Mouse (Mus musculus): Measurements from ENCODE around the gene Klf12. TPM values are rescaled to one million over a fixed set of nuclear protein-coding genes. Genes with fewer than 3 reads are reported as not detected.

Klf12 gene
- total and polyA plus RNA-seq, 2 experiments from 2014 or later = 26.7 to 61.1 TPM

DNA sequence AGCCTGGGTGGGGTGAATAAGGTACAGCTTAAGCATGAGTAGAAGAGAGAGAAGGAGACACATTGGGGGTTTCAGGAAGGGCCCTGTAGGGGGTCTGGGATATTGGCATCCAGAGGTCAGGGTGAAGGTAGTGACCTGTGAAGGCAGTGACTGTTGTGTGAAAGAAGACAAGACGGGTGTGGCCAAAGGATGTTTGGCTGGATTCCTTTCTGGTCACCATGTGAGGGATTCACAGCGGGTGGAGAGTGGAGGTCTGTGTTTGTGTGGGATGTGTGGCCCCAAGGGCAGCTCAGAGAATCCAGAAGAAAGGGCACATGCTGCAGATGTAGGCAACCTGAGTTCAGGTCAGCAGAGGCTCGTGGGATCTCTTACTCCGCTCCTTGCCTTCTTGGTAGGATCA lies 29.6 kb upstream of the Klf12 start:
- TF ChIP-seq CTCF (IDR thresholded peaks at IDR 0.05) = no peak
- H3K4me1 ChIP-seq (ENCODE audit: insufficient read depth, low read length) = no peaks in the 10 kb centered on the region
- no peak overlapping the region for H3K9ac ChIP-seq (replicated peaks; ENCODE audit: low read length, poor library complexity, severe bottlenecking)
- H3K4me3 ChIP-seq (ENCODE audit: low read depth, low read length) = no peak overlapping the region
- H3K27me3 ChIP-seq (ENCODE audit: insufficient read depth, low read length) = no peaks in the 10 kb centered on the region
- ATAC-seq (ENCODE audit: low FRiP score) (no peak), DNase-seq (ENCODE audit: low spot score) (no peak)
- no peak overlapping the region for H3K4me2 ChIP-seq (ENCODE audit: low read depth, low read length, poor library complexity, severe bottlenecking)
- 65% methylated on average over 4 of the region's 4 CpGs for WGBS
- no peak overlapping the region for H3K27ac ChIP-seq (ENCODE audit: low read depth, low read length)
- H3K36me3 ChIP-seq (ENCODE audit: insufficient read depth, low read length) = no peaks in the 10 kb centered on the region
- no peaks in the 10 kb centered on the region for H3K9me3 ChIP-seq (ENCODE audit: low read length)

DNA sequence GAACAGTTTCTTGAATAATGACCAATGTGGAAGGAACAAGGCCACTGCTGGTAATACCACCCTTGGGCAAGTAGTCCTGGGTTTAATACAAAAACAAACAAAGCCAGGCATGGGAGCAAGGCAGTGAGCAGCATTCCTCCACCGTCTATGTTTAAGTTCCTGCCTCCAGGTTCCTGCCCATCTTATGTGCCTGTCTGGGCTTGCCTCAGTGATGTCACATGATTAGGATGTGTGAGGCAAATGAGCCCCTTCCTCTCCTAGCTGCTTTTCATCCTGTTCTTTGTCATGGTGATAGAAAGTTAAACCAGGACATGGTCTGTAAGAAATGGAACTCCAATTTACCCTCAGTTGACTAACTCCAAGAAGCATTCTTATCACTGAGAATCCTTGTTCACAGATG lies 16.4 kb upstream of the Klf12 start:
- no peak for ATAC-seq (ENCODE audit: low FRiP score)
- 86% methylated on average over 1 of the region's 1 CpGs for WGBS
- H3K4me3 ChIP-seq (ENCODE audit: low read depth, low read length) = no peak overlapping the region
- H3K36me3 ChIP-seq (ENCODE audit: insufficient read depth, low read length) = no peaks in the 10 kb centered on the region
- H3K4me2 ChIP-seq (ENCODE audit: low read depth, low read length, poor library complexity, severe bottlenecking) = no peak overlapping the region
- H3K27ac ChIP-seq (ENCODE audit: low read depth, low read length) = no peak overlapping the region
- no peak overlapping the region for H3K9ac ChIP-seq (replicated peaks; ENCODE audit: low read length, poor library complexity, severe bottlenecking)
- H3K4me1 ChIP-seq (ENCODE audit: insufficient read depth, low read length) = no peaks in the 10 kb centered on the region
- no peak for DNase-seq (ENCODE audit: low spot score)
- no peaks in the 10 kb centered on the region for H3K9me3 ChIP-seq (ENCODE audit: low read length)
- no peaks in the 10 kb centered on the region for H3K27me3 ChIP-seq (ENCODE audit: insufficient read depth, low read length)
- no peak for TF ChIP-seq CTCF (IDR thresholded peaks at IDR 0.05)

DNA sequence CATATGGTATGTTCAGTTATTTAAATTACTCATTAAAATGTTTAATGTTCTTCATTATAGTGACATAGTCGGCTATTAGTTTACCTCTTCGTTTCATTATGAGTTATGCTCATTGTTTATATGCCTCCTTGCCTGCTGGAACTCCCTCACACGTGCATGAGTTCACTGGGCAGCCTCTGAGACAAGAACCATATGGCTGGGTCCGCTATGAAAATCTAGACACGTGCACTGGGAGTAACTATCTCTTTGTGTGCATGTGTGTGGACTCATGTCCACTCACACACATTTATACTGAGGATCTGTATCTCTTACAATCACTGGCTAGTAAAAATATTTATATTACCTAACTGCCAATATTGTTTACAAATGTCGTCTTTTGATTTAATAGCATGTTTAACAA lies 14.4 kb upstream of the Klf12 start:
- no peaks in the 10 kb centered on the region for H3K9me3 ChIP-seq (ENCODE audit: low read length)
- no peaks in the 10 kb centered on the region for H3K27me3 ChIP-seq (ENCODE audit: insufficient read depth, low read length)
- DNase-seq (ENCODE audit: low spot score) (no peak), ATAC-seq (ENCODE audit: low FRiP score) (no peak)
- no peak overlapping the region for H3K4me2 ChIP-seq (ENCODE audit: low read depth, low read length, poor library complexity, severe bottlenecking)
- no peak for TF ChIP-seq CTCF (IDR thresholded peaks at IDR 0.05)
- no peaks in the 10 kb centered on the region for H3K36me3 ChIP-seq (ENCODE audit: insufficient read depth, low read length)
- no peaks in the 10 kb centered on the region for H3K4me1 ChIP-seq (ENCODE audit: insufficient read depth, low read length)
- no peak overlapping the region for H3K9ac ChIP-seq (replicated peaks; ENCODE audit: low read length, poor library complexity, severe bottlenecking)
- H3K27ac ChIP-seq (ENCODE audit: low read depth, low read length) = no peak overlapping the region
- 88% methylated on average over 6 of the region's 6 CpGs for WGBS
- no peak overlapping the region for H3K4me3 ChIP-seq (ENCODE audit: low read depth, low read length)

DNA sequence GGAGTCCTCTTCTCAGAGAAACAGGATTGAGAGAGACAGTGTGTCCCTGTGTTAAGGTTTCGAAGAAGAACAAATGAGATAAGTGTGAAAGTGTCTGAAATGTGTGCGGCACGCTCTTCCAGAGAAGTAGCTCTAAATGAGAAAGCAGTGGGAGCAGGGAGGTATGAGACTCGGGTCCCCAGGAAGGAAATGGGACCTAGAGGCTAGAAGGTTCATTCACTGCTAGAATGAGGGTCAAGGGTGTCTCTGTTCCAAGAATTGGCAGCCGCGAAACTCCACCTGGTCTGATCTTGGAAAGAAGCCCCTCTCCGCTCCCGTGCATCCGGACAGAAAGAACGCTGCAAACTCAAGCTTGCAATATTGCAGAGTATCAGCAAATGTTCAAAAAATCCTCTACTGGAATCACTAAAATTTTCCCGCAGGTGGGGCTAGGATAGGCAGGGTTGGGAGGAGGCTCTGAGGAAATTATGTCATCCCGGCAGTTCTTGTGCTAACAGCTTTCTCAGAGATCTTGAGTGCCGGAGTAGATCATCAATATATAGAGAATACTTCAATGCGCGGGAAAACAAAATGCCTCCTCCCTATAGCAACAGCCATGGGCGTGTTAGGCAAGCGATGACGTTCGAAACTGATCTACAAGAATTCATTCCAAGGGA lies 2.2 kb upstream of the Klf12 start:
- no peaks in the 10 kb centered on the region for H3K9me3 ChIP-seq (ENCODE audit: low read length)
- ATAC-seq (ENCODE audit: low FRiP score) (no peak), DNase-seq (ENCODE audit: low spot score) (peak; percentile 54)
- H3K4me3 ChIP-seq (ENCODE audit: low read depth, low read length) = peak overlapping the region; percentile 54
- 5% methylated on average over 19 of the region's 19 CpGs for WGBS
- no peaks in the 10 kb centered on the region for H3K36me3 ChIP-seq (ENCODE audit: insufficient read depth, low read length)
- H3K9ac ChIP-seq (replicated peaks; ENCODE audit: low read length, poor library complexity, severe bottlenecking) = peak overlapping the region; percentile 80
- no peaks in the 10 kb centered on the region for H3K4me1 ChIP-seq (ENCODE audit: insufficient read depth, low read length)
- H3K27ac ChIP-seq (ENCODE audit: low read depth, low read length) = peak overlapping the region; percentile 96
- H3K4me2 ChIP-seq (ENCODE audit: low read depth, low read length, poor library complexity, severe bottlenecking) = peak overlapping the region; percentile 84
- no peaks in the 10 kb centered on the region for H3K27me3 ChIP-seq (ENCODE audit: insufficient read depth, low read length)
- no peak for TF ChIP-seq CTCF (IDR thresholded peaks at IDR 0.05)

DNA sequence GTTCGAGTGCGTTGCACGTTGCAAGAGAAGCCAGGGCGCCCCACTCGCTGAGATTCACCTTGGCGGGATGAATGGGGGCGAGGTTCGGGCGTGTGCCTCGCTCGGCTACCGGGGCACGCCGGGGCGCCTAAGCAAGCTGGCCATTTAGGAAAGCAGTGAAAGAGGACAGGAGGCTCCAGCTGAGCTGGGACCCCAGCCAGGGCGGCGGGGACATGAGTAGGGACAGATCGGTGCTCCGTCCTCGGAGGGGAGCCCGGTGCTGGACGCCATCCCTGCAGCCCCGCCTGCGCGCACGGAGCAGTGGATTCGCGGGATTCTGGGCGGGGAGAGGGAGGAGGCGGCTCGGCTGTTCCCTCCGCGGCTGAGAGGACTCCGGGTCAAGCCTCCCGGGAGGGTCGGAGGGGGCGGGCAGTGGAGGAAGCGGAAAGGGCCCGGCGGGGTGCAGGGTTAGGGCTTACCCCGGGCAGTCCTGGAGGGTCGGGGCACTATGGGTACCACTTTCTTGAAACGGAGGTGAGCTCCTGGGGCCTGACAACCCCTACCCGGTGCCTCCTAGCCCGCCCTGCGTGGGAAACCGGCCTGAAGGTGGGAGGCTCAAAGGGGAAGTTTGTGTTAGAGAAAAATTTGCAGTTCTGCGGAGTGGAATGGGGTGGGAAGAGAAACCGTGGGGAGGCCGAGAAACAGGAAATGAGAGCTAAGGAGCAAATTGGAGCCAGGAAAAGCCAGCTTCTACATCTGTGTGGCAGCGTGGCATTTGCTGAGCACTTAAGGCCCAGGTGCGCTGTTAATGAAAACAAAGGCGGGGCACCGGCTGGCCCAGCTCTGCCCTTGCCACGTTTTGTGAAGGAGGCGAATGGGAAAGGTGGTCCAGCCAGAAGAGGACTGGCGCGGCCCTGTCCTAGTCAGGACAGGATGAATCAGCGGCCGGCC lies 1.4 kb upstream of the Klf12 start:
- WGBS = under 1% methylated on average over 55 of the region's 60 CpGs
- H3K4me2 ChIP-seq (ENCODE audit: low read depth, low read length, poor library complexity, severe bottlenecking) = peak overlapping the region; percentile 84
- peak overlapping the region; percentile 80 for H3K9ac ChIP-seq (replicated peaks; ENCODE audit: low read length, poor library complexity, severe bottlenecking)
- H3K4me3 ChIP-seq (ENCODE audit: low read depth, low read length) = peak overlapping the region; percentile 54
- H3K36me3 ChIP-seq (ENCODE audit: insufficient read depth, low read length) = no peaks in the 10 kb centered on the region
- no peaks in the 10 kb centered on the region for H3K27me3 ChIP-seq (ENCODE audit: insufficient read depth, low read length)
- ATAC-seq (ENCODE audit: low FRiP score) (peak; percentile 61), DNase-seq (ENCODE audit: low spot score) (peak; percentile 68)
- no peak for TF ChIP-seq CTCF (IDR thresholded peaks at IDR 0.05)
- H3K9me3 ChIP-seq (ENCODE audit: low read length) = no peaks in the 10 kb centered on the region
- H3K4me1 ChIP-seq (ENCODE audit: insufficient read depth, low read length) = no peaks in the 10 kb centered on the region
- H3K27ac ChIP-seq (ENCODE audit: low read depth, low read length) = peak overlapping the region; percentile 96
